Mouse (Mus musculus): ENCODE measurements around the gene Gja5.
"Not testable (repeated sequence)": the region's sequence is repeated elsewhere in the genome, so short reads cannot be mapped to it uniquely, and the experiment has no call there.

Gene Gja5

DNA sequence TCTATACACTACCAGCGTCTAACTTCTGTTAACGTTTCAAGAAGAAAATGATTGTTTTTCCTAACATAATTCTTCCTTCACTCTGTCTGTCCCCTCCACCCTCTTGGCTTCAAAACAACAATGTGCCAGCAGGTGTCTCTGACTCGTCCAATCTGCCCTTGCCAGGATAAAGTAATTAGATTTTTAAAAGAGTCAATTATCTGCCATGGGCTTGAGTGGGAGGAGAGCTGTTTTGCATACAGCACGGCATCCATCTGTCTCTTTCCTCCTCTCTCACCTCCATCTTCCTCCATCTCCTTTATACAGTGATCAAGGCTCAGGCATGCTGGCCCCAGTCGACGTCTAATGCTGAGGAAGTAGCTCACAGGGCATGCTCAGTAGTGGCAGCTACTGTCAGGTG is 132.6 kb downstream of the Gja5 start:
- DNase-seq (ENCODE audit: low spot score in 2 of 2), result no peak

DNA sequence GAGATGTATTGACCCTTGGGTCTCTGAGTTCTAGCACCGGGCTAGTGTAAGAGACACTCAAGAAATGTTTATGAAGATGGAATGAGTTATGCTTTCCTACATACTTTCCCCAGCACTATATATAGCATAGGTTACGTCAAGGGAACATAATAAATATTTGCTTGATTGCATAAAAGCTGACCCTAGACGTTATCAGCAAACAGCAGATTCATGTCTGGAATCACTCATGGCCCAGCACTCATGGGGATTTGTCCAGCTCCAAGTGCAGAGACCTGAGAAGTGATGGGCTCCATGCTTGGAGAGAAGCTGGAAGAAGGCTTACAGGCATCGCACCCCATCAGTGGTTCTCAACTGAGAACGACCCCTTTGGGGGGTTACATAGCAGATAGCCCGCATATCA is 135.2 kb downstream of the Gja5 start:
- no peak for DNase-seq (ENCODE audit: low spot score in 2 of 2)

DNA sequence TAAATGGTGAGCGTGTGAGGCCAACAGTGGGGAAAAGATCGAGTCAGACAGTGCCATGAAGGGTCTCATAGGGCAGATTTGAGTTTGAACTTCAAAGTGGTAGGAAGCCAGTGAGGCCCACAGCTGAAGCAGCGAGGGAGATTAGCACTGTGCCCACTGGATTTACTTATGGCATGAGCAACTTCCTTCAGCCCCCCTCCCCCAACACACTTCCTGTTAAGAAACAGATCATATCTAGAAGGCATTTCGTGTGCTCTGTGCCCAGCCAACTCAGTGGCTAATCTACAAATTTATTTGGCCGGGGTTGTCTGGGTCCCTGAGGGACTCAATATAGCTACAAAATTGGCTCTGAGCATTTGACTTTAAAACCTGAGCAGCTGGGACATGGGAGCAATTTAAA is 139.7 kb downstream of the Gja5 start:
- DNase-seq (ENCODE audit: low spot score in 2 of 2), result no peak

DNA sequence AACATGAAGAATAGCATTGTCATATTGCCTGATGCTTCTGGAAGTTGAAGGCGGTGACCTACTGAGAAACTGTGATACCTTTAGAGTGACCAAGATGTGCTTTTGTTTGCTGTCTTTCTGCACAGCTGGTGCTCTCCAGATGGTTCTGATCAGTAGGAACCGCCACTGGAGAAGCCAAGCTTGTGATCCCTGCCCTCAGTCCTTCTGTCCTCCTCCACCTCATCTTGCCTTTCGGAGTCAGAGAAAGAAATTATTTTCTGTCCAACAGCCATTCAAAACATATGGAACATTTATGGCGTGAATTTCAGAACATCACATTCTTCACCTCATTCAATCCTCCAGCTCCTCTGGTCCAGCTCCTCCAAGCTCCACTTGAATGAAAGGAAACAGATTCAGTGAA is 143.3 kb downstream of the Gja5 start:
- DNase-seq (ENCODE audit: low spot score in 2 of 2), result no peak

DNA sequence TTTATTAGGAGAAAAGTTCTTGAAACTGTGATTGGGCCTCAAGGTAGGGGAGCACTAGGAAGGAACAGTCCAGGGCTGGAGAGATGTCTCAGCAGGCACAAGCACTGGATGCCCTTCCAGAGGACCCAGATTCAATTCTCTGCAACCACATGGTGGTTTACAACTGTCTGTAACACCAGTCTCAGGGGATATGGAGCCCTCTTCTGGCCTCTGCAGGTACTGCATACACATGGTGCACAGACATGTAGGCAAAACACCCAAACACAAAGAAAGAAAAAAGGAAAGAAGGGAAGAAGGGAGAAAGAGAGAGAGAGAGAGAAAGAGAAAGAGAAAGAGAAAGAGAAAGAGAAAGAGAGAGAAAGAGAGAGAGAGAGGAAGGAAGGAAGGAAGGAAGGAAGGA is 143.9 kb downstream of the Gja5 start:
- DNase-seq (ENCODE audit: low spot score in 2 of 2), result no peak

DNA sequence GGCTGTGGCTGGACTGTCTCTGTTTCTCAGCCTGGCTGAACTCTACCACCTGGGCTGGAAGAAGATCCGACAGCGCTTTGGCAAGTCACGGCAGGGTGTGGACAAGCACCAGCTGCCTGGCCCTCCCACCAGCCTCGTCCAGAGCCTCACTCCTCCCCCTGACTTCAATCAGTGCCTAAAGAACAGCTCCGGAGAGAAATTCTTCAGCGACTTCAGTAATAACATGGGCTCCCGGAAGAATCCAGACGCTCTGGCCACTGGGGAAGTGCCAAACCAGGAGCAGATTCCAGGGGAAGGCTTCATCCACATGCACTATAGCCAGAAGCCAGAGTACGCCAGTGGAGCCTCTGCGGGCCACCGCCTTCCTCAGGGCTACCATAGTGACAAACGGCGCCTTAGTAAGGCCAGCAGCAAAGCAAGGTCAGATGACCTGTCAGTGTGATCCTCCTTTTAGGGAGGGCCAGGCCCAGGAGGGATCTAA is 146.8 kb downstream of the Gja5 start:
- DNase-seq (ENCODE audit: low spot score in 2 of 2), result no peak

DNA sequence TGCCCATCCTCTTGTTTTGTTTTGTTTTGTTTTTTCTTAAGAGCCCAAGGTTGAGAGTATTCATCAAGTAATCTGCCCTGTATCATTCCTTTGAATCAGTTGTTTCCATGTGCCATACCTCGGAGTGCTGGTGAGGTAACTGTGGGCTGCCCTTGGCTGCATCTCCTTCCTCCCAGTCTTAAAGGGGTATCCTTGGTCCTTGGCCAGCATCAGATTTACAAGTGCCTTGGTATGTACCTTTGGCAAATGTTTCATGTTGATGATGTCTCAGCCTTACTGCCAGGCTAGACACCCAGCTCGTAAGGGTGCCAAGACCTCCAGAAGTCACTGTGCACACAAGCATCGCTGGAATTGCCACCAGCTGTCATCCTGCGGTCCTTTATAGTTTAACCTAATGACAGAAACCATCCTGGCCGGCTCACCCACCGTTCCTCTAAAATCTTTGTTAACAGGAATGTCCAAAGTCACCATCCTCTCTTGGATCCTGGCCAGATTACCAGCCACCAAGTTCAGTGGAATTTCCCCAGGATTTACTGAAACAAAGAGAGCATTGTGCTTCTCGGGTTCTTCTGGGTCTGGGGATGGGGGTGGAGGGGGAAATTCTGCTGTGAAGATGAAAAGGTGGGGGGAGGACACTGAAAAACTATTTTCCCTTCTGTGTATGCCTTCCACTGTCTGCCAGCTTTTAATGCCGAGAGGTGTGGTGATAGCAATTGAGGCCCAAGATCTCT is 147.7 kb downstream of the Gja5 start:
- DNase-seq (ENCODE audit: low spot score in 2 of 2), result no peak

DNA sequence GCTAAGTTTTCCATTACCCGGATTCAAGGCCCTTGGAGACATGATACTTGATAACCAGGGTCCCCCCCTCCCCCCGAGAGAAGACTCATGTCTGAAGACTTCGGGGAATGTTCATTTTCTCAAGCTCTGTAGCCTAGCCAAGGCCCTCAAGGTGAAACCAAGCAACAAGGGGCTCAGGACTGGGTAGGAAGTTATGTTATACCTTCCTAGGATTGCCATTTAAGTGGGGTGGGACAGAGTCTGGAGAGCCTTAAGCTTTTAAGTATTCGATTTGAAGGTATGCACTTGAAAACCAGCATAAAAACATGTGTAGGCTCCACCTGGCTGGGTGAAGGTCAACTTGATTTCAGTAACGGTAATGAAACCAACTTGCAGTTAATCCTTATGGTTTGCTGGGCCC is 154.2 kb downstream of the Gja5 start:
- no peak for DNase-seq (ENCODE audit: low spot score in 2 of 2)

DNA sequence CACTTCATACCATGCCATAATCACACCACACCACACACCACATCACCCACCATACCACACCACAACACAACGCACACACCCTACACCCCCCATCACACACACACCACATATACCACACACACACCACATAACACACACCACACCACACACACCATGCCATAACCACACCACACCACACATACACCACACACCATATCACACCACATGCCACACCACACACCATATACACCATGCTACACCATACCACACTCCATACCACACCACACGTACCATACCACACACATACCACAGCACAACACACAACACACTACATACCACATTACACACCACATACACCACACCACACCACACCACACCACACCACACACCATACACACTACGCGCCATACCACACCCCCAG is 155.6 kb downstream of the Gja5 start:
- no peak for DNase-seq (ENCODE audit: low spot score in 2 of 2)

DNA sequence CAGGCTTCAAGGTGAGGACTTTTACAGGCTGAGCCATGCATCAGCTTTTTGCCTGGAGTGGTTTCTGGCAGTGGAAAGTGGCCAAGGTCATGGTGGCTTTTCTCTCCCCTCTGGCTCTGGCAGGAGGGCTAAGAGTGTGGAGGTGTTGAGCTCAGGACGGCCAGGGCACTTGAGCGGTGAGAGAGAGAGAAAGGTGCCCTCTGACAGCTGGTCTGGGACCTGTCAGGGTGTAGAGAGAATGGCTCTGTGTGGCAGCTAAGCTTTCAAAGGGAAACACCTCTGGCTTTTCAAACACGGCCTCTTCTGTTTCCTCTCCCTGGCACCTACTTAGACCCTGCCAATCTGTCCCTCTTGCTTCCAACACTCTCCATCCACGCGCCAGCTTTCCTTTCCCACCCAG is 158.3 kb downstream of the Gja5 start:
- peak; percentile 76 to 79 for DNase-seq (ENCODE audit: low spot score in 2 of 2)

DNA sequence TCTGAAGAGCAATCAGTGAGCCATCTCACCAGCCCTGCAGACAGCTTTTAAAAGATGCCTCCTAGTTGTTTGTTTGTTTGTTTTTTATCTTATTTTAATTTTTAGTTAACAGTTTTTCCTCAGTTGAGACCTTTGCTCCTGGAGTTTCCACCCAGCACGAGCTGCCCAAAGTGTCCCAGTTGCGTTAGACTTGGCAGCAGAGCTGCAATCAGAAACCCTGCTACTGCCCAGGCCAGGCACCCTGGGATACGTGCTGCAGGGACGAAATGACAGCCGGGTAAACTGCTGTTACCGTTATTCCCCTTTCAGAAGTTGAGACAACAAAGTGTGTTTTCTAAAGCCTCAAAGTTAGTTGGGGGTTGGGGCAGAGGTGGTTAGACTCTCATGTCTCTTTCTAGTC is 159.6 kb downstream of the Gja5 start:
- peak in 1 of 2 experiments; percentile 28 for DNase-seq (ENCODE audit: low spot score in 2 of 2)

DNA sequence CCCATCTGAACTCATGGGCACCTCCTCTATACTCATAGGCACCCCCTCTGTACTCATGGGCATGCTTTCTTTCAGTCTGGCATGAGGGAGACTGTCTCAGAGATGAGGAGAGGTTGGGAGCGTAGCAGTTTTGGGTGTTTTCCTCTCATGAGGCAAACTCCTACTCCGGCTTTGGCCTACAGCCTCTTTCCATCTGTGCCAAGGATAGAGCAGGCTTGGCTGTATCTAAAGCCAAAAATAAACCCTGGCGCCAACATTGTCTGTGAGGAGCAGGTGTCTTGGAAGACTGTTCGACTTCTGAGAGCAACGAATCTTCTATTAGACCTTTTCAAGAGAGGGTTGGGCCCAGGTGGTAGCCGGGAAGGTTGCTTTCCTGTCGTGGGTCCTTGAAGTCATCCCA is 165.1 kb downstream of the Gja5 start:
- DNase-seq (ENCODE audit: low spot score in 2 of 2), result not testable (repeated sequence)

DNA sequence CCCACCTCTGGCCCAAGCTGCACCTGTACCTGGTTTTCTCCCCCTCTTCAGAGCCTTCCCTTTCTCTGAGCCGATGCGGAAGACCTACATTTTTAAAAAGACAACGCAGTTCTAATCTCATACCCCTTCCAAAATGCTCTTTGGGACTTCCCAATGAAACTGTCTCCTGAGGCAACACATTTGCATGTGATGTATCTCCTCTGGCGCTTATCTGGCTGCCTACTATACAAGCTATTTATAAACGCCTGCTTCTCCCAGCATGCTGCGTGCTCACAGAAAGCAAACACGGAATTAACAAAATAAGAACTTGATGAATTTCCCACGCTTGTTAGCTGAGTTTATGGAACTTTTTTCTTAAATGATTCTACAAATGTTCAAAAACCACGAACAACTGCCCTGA is 167.4 kb downstream of the Gja5 start:
- not testable (repeated sequence) for DNase-seq (ENCODE audit: low spot score in 2 of 2)

DNA sequence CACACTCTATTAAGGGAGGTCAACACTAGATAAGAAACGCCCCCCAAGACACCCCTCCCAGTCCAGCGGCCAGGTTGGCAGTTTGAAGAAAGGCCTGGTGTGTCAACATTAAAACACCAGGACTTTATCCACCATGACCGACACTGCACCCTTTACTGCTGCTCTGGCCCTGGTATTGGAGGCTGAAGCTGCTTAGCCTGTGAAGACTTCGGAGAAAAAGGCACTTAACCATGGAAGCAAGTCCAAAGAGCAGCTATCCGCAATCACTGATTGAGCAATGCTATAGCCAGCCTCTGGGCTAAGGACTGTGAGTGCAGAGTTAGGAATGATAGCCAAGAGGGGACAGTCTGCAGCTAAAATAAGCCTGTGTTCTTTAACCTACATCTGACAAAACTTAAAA is 167.9 kb downstream of the Gja5 start:
- DNase-seq (ENCODE audit: low spot score in 2 of 2), result not testable (repeated sequence)

DNA sequence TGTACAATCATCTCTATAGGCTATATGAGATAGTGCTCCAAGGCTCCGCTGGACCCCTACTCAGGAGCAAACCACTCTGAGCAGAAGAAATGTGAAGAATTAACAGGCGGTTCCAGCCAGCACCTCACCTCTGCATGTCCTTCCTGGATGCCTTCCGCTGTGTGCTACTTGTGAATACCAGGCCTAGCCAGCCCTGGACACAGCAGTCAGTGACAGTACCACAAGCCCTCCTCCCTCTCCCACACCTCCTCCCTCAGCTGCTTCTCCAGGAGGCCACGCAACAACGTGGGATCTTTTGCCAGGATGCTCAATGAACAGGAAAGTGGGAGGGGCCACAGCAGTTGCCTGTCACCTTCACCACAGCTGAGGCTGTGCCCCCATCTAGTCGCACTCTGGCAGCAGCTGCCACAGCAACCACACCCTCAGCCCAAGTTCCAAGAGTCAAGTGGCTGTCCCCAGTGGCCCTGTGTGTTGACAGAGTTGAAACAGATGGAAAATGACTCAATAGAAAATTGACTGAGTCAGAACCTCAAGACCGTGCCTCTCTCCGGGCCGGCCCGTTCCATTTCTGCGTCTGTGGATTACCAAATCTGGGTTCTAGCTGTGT is 171.4 kb downstream of the Gja5 start:
- DNase-seq (ENCODE audit: low spot score in 2 of 2), result peak in 1 of 2 experiments; percentile 10

DNA sequence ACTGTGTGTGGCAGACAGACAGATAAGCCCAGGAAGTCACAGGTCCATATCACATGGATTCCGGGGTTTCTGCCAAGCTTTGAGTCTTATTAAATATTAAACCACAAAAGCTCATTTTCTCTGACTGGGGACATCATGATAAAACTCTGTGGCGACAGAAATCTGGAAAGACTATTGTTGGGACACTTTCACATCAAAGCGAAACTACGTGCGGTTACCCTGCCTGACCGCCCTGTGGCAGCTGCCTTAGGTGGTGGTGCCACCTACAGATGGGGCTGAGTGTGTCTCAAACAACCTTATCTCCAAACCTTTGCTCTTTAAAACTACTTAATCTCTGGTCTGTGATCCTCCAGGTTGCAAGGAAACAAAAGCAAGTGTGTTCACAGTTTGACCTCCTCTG is 171.9 kb downstream of the Gja5 start:
- DNase-seq (ENCODE audit: low spot score in 2 of 2), result peak; percentile 27 to 59

DNA sequence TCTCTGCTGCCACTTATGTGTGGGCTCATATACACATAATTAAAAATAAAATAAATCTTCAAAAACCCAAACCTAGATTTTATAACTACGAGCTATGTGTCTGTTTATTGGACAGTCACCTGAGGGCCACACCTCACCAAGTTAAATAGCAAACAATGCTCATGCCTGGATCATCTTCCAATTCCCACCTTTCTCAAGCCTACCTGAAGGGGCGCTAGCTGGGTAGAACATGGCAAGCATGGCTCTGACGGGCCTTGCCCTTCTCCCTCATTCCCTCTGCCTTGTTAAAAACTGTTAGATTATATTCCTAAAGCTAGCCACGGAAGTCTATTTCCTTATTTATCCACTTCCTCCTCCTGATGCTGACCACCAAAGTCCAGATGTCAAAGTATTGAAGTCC is 173.9 kb downstream of the Gja5 start:
- DNase-seq (ENCODE audit: low spot score in 2 of 2), result no peak

DNA sequence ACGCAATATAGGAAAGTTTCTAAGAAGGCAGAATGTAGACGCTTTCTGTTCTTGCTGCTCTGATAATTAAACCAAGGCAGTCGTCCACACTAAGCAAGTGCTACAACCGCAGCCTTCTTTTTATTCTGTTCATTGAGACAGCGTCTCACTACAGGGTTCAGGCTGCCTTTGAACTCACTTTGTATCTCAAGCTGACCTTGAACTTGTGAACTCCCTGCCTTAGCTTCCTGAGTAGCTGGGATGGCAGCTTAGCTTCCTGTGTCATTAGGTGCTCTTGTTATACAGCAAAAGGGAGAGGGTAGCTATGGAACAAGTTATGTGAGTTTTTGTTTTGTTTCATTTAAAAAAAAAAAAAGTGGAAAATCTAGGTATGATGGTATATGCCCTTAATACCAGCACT is 177.7 kb downstream of the Gja5 start:
- DNase-seq (ENCODE audit: low spot score in 2 of 2), result no peak

DNA sequence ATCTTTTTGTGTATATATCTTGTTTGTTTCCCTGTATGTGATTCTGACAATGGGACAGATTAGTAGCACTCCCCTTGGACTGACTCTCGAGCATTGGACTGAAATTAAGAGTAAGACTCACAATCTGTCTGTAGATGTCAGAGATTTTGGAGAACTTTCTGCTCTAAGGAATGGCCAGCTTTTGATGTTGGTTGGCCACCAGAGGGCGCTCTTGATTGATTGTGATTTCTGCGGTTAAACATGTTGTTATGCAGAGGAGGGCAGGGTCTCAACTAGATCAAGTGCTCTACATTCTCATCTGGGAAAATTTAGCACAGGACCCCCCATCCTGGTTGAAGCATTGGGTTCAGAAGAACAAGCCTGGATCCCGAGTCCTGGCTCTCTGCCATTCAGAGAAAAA is 182.8 kb downstream of the Gja5 start:
- DNase-seq (ENCODE audit: low spot score in 2 of 2), result no peak

DNA sequence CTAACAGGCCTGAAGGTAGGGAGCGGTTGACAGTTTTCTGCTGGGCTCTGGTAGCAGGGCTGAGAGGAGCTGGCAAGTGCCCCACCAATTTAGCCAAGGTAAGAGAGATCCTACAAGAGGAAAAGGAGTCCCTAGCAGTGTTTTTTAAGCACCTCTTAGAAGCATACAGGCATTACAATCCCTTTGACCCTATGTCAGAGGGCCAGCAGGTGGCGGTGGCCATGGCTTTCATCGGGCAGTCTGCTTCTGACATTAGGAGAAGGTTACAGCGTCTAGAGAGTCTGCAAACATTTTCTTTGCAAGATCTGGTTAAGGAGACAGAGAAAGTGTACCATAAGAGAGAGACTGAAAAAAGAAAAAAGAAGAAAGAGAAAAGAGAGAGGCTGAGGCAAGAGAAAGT is 183.8 kb downstream of the Gja5 start:
- not testable (repeated sequence) for DNase-seq (ENCODE audit: low spot score in 2 of 2)

DNA sequence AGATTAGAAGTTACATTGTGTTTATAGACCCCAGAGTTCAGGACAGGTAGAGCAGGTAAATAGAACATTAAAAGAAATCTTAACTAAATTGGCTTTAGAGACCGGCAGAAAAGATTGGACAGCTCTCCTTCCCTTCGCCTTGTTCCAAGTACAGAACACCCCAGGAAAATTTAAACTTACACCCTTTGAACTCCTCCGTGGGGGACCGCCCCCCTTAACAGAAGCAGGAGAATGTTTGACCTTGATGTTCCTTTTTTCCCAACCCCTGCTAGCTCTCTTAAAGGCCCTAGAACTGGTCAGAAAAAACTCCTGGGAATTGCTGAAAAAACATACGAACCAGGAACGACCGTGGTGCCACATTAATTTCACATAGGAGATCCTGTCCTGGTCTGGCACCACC is 187.5 kb downstream of the Gja5 start:
- DNase-seq (ENCODE audit: low spot score in 2 of 2), result not testable (repeated sequence)

DNA sequence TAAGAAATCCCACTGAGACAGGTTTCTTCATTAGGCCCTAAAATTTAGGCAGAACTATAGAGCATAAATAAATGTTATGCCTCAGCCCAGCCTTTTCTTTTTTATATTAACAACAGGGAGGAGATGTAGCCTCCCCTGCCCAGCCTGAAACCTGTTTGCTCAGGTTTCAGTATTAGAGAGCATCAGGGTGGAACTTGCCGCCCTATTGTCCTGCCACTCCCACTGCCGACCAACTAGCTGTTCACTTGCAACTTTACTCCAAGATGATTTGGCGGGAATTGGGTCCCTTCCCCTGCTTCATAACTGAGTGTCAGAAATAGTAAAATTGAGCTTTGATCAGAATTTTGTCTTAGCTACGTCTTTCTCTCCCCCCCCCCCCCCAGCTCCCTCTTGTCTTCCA is 192.2 kb downstream of the Gja5 start:
- DNase-seq (ENCODE audit: low spot score in 2 of 2), result not testable (repeated sequence)

DNA sequence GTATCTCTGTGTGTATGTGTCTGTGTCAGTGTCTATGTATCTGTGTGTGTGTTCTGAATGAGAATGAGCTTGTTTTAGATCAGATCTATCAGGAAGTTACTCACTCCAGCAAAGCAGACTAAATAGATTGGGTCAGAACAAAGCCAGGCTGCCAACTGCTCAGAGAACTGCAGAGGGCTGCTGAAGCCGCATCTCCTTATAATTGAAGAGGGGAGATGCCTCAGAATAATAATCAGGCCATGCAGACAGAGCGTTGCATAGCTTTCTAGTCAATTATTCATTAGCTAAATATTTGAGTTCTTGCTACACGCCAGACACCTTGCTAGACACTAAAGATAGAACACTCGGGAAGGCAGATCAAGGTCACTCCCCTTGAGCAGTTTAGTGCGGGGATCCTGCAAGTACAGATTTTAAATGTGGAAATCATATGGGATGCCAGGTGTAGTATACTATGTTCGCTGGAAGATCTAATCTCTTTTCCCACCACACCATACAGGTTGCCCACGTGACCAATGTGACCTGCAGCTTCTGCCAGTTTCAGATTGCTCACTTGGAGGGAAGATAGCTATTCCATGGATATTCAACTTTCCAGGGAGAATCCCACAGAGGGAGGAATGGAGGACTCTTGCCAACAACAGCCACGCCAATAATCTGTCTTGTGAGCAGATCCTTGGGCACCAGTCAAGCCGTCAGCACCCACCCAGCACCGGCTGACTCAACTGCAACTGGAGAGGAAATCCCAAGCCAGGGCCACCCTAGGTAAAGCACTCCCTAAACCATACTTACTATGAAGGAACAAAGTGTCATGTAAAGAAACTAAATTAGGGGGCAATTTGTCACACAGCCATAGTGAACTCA is 196.5 kb downstream of the Gja5 start:
- peak in 1 of 2 experiments; percentile 14 for DNase-seq (ENCODE audit: low spot score in 2 of 2)
